Mouse (Mus musculus) layer of hippocampus, adult 2 months (tissue): ENCODE results near the gene Nupl2. TPM values are rescaled to one million over a fixed set of nuclear protein-coding genes. Genes with fewer than 3 reads are reported as not detected.

Experiments used
- DNase-seq, 2 experiments: peaks; one replicate each; pipeline ENCODE4 v3.0.0; 2022; ENCODE audit warnings: low spot score in 2 of 2
- H3K27ac ChIP-seq: fragments of 200-600 bp; 2 replicates; pipeline ENCODE4 v1.8.1; 2022
- H3K4me3 ChIP-seq: fragments of 200-600 bp; 2 replicates; pipeline ENCODE4 v1.8.1; 2022; ENCODE audit warnings: mild to moderate bottlenecking
- CTCF ChIP-seq: fragments of 200-600 bp; conservative IDR thresholded peaks from 2 replicates; pipeline ENCODE4 v1.8.1; 2022; ENCODE audit warnings: antibody characterized with exemption, mild to moderate bottlenecking, moderate library complexity
- long read RNA-seq, 2 experiments: library from polyadenylated mRNA; stranded (forward); transcript quantifications; one replicate each; pipeline ENCODE4 v2.0.0; 2021; ENCODE audit warnings: borderline mapping rate in 2 of 2
- total RNA-seq, 2 experiments: library from RNA; stranded (reverse); gene quantifications; 2 replicates each; pipeline ENCODE4 v1.2.3; 2021

The Nupl2 gene
- 10 to 100 TPM; 10.7 to 11.7 TPM for total RNA-seq
- long read RNA-seq, experiment 1, partial matches to known transcripts: 4 of 9 reads
- long read RNA-seq, experiment 1, other reads (novel, unspliced or antisense): 1 of 9 reads
- long read RNA-seq, experiment 2, transcript Nupl2-201 (7 exons, 2,914 nt): major isoform, 6 of 10 reads
- long read RNA-seq, experiment 2, partial matches to known transcripts: 2 of 10 reads
- long read RNA-seq, experiment 2, other reads (novel, unspliced or antisense): 1 of 10 reads

- DNase-seq: peak; percentile 93 to 96
- peak within 1 kb of the TSS; percentile 97 for H3K4me3 ChIP-seq
- H3K27ac ChIP-seq: peak within 1 kb of the TSS; percentile 95
- TF ChIP-seq CTCF: no peak
These were observed at the start of gene Nupl2 for GRCm38 (mm10) chr5:24164789-24165445. Gene Nupl2 (plus strand): TSS chr5:24164963.

DNA sequence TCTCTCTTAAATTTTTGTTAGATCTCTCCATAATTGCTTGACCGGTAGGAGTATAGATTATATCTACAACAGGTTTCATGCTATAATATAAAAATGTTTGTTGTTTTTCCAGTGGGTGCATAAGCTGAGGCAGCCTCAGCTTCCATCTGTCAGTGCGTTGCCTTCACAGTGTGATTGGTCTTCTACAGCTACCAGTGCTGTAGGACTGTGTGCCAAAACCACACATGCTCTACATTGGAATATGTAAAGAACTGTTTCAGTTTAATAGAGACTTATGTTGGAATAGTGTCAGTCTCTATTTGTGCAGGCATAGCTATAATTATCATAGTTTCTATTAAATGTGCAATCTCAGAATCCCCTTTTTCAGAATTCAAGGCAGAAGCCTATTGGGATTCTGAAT lies 42.5 kb upstream of the Nupl2 start:
- TF ChIP-seq CTCF: no peak
- Histone ChIP-seq H3K27ac (peak overlapping the region; percentile 0; the same call in 1 of the 2 replicates), H3K4me3 (no peak overlapping the region)
- DNase-seq: no peak

GRCm38 (mm10) chr5:24124175-24124574 lies 40.6 kb upstream of the Nupl2 start:
- Histone ChIP-seq H3K4me3 (no peak overlapping the region), H3K27ac (peak overlapping the region; percentile 18; the same call in 1 of the 2 replicates)
- DNase-seq: no peak
- TF ChIP-seq CTCF: no peak

- H3K27ac ChIP-seq: no peak overlapping the region
- no peak for DNase-seq
- H3K4me3 ChIP-seq: no peak overlapping the region
- no peak for TF ChIP-seq CTCF
These were observed 40.0 kb upstream of the Nupl2 start for GRCm38 (mm10) chr5:24124579-24125276.

DNA sequence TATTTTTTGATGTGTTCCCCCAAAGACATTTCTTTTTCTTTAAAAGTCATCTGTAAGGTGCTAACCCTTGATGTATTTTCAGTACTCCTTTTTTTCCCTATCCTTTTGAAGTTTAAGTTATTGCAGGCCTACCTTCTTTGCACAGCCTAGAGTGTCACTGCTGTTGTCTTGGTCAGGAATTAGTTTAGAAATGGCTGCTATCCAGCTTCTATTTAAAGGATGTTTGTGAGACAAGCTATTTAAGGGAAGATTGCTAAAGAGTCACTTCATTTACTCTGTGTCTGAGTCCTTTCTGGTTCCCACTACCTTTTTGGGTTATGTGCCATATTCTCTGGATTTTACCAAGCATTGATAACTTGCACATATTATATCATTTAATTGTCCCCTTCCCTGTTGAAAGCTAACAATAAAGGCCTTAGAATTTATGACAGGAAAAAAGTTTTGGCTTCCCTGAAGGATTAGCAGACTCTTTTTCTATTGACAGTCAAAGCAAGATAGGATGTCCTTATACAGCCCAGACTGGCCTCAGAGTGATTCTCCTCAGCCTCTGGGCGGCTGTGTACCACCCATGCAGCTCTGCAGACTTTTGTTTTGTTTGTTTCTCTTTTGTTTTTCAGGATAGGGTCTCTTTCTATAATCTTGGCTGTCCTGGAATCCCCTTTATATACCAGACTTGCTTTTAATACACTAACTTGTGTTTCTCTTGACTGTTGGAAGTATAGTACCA lies 38.7 kb upstream of the Nupl2 start:
- H3K4me3 ChIP-seq: no peak overlapping the region
- no peak for TF ChIP-seq CTCF
- 0 out of 2 replicates have a peak overlapping the region, but pooled peaks have one; percentile 28 for H3K27ac ChIP-seq
- no peak for DNase-seq

DNA sequence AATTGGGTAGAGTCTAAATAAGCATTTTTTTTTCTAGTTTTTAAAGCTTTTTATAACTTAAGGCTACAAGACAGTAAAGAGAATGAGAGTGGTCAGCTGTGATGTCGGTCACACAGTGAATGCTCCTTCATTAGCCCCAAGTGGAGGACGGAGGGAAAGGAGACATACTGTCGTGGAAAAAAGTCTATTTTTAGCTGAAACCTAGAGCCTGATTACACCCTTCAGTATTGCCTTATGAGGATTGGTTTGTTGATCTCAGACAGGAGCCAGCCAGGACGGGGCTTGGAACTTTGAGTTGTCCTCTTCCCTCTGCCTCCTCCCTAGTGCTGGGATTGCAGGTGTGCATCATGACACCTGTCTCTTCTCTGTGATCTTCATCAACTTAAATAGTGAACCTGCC lies 37.8 kb upstream of the Nupl2 start:
- no peak overlapping the region for H3K27ac ChIP-seq
- no peak overlapping the region for H3K4me3 ChIP-seq
- DNase-seq: no peak
- no peak for TF ChIP-seq CTCF

GRCm38 (mm10) chr5:24146964-24147363 lies 17.8 kb upstream of the Nupl2 start:
- TF ChIP-seq CTCF: no peak
- no peak overlapping the region for H3K4me3 ChIP-seq
- H3K27ac ChIP-seq: no peak overlapping the region
- no peak for DNase-seq

- TF ChIP-seq CTCF: no peak
- Histone ChIP-seq H3K4me3 (no peak overlapping the region), H3K27ac (no peak overlapping the region)
- DNase-seq: no peak
These were observed 12.6 kb upstream of the Nupl2 start for GRCm38 (mm10) chr5:24152199-24152598.

DNA sequence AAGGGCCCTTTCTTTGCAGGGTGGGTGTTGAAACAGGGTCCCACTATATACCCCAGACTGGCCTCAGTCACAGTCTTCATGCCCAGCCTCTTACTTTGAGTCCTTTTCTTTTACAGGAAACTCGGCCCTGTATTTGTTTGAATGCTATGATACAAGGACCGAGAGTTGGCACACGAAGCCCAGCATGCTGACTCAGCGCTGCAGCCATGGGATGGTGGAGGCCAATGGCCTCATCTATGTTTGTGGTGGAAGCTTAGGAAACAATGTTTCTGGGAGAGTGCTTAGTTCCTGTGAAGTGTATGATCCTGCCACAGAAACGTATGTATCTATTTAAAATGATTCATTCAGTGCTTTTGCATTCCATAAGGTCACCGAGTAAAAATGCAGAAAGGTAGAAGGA lies 8.0 kb upstream of the Nupl2 start:
- H3K27ac ChIP-seq: no peak overlapping the region
- DNase-seq: no peak
- no peak overlapping the region for H3K4me3 ChIP-seq
- no peak for TF ChIP-seq CTCF

- no peak overlapping the region for H3K27ac ChIP-seq
- DNase-seq: peak in 1 of 2 experiments; percentile 24
These were observed 2.5 kb downstream of the Nupl2 start for GRCm38 (mm10) chr5:24167263-24167662.

DNA sequence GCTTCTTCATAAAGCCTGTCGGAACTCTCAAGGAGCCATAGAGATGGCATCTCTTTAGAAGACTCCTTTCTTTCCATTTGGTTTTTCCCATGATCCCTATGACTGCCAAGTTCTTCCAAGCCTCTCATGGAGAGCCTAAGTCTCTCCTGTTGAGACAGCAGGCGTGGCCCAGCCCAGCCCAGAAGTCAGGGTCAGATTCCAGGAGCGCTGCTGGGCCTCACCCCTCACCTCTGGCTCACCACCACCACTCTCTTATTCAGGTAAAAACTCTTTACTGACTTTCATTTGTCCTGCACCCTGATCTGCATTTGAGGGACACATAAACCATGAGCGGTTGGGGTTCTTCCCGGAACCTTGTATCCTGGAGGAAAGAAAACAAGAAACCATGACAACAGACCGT lies 5.1 kb downstream of the Nupl2 start:
- DNase-seq: no peak
- Histone ChIP-seq H3K4me3 (no peak overlapping the region), H3K27ac (no peak overlapping the region)
- TF ChIP-seq CTCF: no peak

More at GRCm38 (mm10) chr5:24167263-24167662, 2.5 kb downstream of the Nupl2 start:
- peak; percentile 72 for TF ChIP-seq CTCF
- H3K4me3 ChIP-seq: no peak overlapping the region

DNA sequence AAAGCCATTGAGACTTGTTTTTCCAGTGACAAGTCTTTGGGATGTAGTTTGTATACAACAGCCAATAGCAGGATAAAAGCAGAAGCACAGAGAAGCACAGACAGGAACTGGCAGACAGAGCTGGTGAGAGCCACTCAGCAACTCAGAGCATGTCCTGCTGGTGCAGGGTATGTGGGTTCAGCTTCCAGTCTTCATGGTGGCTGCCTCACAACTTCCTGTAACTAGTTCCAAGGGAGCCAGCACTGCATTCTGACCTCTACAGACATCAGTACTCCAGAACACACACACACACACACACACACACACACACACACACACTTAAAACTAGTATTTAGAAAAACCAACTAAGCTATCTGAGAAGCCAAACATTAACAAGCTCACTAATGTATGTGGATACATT lies 7.3 kb downstream of the Nupl2 start:
- Histone ChIP-seq H3K27ac (peak overlapping the region; percentile 57; the same call in 1 of the 2 replicates), H3K4me3 (no peak overlapping the region)
- no peak for TF ChIP-seq CTCF
- DNase-seq: no peak
